Mouse (Mus musculus): ENCODE data around the gene Ripk1. TPM values are rescaled to one million over a fixed set of nuclear protein-coding genes. Genes with fewer than 3 reads are reported as not detected.

Ripk1 gene
- polyA plus RNA-seq, 1 experiment from 2014 or later: 19.4 TPM

GRCm38 (mm10) chr13:33989625-33990024 is 12.5 kb upstream of the Ripk1 start:
- Histone ChIP-seq H3K4me1 (ENCODE audit: insufficient read depth, low read length) (no peaks in the 10 kb centered on the region), H3K9me3 (ENCODE audit: low read length) (no peaks in the 10 kb centered on the region), H3K4me2 (replicated peaks; ENCODE audit: low read depth, low read length) (no peak overlapping the region), H3K27ac (ENCODE audit: low read length) (no peak overlapping the region), H3K36me3 (ENCODE audit: insufficient read depth, low read length) (0 out of 2 replicates have a peak, but pooled peaks cover 15% of the 10 kb centered on the region), H3K9ac (replicated peaks; ENCODE audit: low read length) (no peak overlapping the region), H3K27me3 (ENCODE audit: insufficient read depth, low read length) (no peaks in the 10 kb centered on the region), H3K4me3 (ENCODE audit: low read length) (no peak overlapping the region)
- no peak for ATAC-seq (ENCODE audit: low FRiP score, low TSS enrichment)
- WGBS: 81% methylated on average over 5 of the region's 5 CpGs

- Histone ChIP-seq H3K9me3 (ENCODE audit: low read length) (no peaks in the 10 kb centered on the region), H3K9ac (replicated peaks; ENCODE audit: low read length) (no peak overlapping the region), H3K36me3 (ENCODE audit: insufficient read depth, low read length) (no peaks in the 10 kb centered on the region), H3K27ac (ENCODE audit: low read length) (no peak overlapping the region), H3K4me1 (ENCODE audit: insufficient read depth, low read length) (no peaks in the 10 kb centered on the region), H3K27me3 (ENCODE audit: insufficient read depth, low read length) (no peaks in the 10 kb centered on the region), H3K4me3 (ENCODE audit: low read length) (no peak overlapping the region), H3K4me2 (replicated peaks; ENCODE audit: low read depth, low read length) (no peak overlapping the region)
- 0 out of 2 replicates have a peak, but pooled peaks have one; percentile 61 for ATAC-seq (ENCODE audit: low FRiP score, low TSS enrichment)
- WGBS: 15% methylated on average over 1 of the region's 1 CpGs
These were observed 7.0 kb upstream of the Ripk1 start for GRCm38 (mm10) chr13:33995197-33995596.

- H3K4me3 ChIP-seq (ENCODE audit: low read length): peak overlapping the region; percentile 97
- H3K9ac ChIP-seq (replicated peaks; ENCODE audit: low read length): peak overlapping the region; percentile 91
- 3% methylated on average over 5 of the region's 5 CpGs for WGBS
- H3K4me2 ChIP-seq (replicated peaks; ENCODE audit: low read depth, low read length): peak overlapping the region; percentile 97
- no peaks in the 10 kb centered on the region for H3K9me3 ChIP-seq (ENCODE audit: low read length)
- ATAC-seq (ENCODE audit: low FRiP score, low TSS enrichment): no peak
- H3K4me1 ChIP-seq (ENCODE audit: insufficient read depth, low read length): peaks cover 11% of the 10 kb centered on the region
- H3K27ac ChIP-seq (ENCODE audit: low read length): no peak overlapping the region; the same call in 1 of the 2 replicates
- no peaks in the 10 kb centered on the region for H3K36me3 ChIP-seq (ENCODE audit: insufficient read depth, low read length)
- no peaks in the 10 kb centered on the region for H3K27me3 ChIP-seq (ENCODE audit: insufficient read depth, low read length)
These were observed 895 bp downstream of the Ripk1 start for GRCm38 (mm10) chr13:34003058-34003457.

DNA sequence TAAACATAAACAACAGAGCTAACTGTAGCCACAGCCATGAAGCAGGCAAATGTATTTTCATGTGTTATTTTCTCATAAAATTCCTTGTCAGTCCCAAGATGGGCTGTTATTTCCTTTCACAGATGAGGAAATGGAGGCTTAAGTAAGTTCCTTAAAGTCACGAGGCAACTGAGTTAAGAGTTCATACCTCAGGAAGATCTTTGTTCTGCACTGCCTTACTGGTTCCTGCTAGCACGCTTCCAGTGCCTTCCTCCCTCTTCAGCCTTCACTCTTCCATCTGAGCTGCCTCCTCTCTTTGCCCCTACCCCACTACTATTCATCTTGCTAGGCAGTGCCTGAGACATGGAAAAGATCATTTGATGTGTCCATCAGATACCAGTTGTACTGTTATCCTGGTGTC is 5.1 kb downstream of the Ripk1 start:
- H3K9me3 ChIP-seq (ENCODE audit: low read length): no peaks in the 10 kb centered on the region
- peaks cover 6% of the 10 kb centered on the region for H3K4me1 ChIP-seq (ENCODE audit: insufficient read depth, low read length)
- 77% methylated on average over 2 of the region's 2 CpGs for WGBS
- no peak for ATAC-seq (ENCODE audit: low FRiP score, low TSS enrichment)
- H3K4me2 ChIP-seq (replicated peaks; ENCODE audit: low read depth, low read length): no peak overlapping the region
- no peak overlapping the region for H3K27ac ChIP-seq (ENCODE audit: low read length)
- H3K36me3 ChIP-seq (ENCODE audit: insufficient read depth, low read length): peaks cover 13% of the 10 kb centered on the region
- no peak overlapping the region for H3K9ac ChIP-seq (replicated peaks; ENCODE audit: low read length)
- H3K4me3 ChIP-seq (ENCODE audit: low read length): no peak overlapping the region
- H3K27me3 ChIP-seq (ENCODE audit: insufficient read depth, low read length): no peaks in the 10 kb centered on the region

GRCm38 (mm10) chr13:34016927-34017569 is 14.9 kb downstream of the Ripk1 start:
- ATAC-seq (ENCODE audit: low FRiP score, low TSS enrichment): no peak
- Histone ChIP-seq H3K4me2 (replicated peaks; ENCODE audit: low read depth, low read length) (no peak overlapping the region), H3K9ac (replicated peaks; ENCODE audit: low read length) (no peak overlapping the region), H3K4me1 (ENCODE audit: insufficient read depth, low read length) (no peaks in the 10 kb centered on the region), H3K36me3 (ENCODE audit: insufficient read depth, low read length) (peaks cover 58% of the 10 kb centered on the region), H3K27ac (ENCODE audit: low read length) (no peak overlapping the region), H3K9me3 (ENCODE audit: low read length) (no peaks in the 10 kb centered on the region; the same call in 1 of the 2 replicates), H3K27me3 (ENCODE audit: insufficient read depth, low read length) (no peaks in the 10 kb centered on the region), H3K4me3 (ENCODE audit: low read length) (no peak overlapping the region)
- 94% methylated on average over 9 of the region's 9 CpGs for WGBS

DNA sequence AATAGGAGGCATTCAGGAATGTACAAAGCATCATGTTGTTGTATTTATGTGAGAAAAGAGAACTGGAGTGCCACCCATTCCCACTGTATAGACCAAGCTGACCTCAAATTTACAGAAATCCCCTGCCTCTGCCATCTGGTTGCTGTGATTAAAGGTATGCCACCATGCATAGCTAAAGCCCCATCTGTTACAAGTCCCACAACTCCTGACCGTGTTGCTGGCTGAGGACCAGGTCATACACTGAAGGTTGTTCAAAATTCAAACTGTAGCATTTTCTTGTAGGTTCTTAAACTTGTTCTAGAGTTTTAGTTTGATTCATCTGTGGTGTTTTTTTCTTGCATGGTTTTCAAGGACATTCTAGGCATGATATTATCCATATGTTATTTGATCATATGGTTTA is 16.4 kb downstream of the Ripk1 start:
- ATAC-seq (ENCODE audit: low FRiP score, low TSS enrichment): no peak
- WGBS: 95% methylated on average over 1 of the region's 1 CpGs
- peaks cover 53% of the 10 kb centered on the region for H3K36me3 ChIP-seq (ENCODE audit: insufficient read depth, low read length)

DNA sequence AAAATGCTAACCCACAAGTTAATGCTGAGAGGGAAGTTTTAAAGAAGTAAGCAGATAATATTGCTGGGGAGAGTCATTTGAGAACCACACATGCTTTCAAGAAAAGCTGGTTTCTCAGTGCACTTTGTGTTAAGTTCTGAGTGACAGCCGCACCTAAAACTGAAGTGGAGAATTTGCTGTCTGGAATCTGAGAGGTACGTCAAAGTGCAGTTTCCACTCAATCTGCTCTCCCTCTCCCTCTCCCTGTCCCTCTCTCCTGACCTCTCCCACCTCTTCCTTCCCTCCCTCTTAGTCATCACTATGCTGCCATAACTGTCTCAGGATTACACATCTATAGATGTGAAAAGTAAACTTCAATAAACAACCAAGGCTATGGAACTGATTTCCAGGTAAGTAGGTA is 19.8 kb downstream of the Ripk1 start:
- Histone ChIP-seq H3K36me3 (ENCODE audit: insufficient read depth, low read length) (peaks cover 38% of the 10 kb centered on the region), H3K9ac (replicated peaks; ENCODE audit: low read length) (no peak overlapping the region), H3K27ac (ENCODE audit: low read length) (no peak overlapping the region), H3K4me1 (ENCODE audit: insufficient read depth, low read length) (no peaks in the 10 kb centered on the region), H3K9me3 (ENCODE audit: low read length) (no peaks in the 10 kb centered on the region; the same call in 1 of the 2 replicates), H3K27me3 (ENCODE audit: insufficient read depth, low read length) (no peaks in the 10 kb centered on the region), H3K4me2 (replicated peaks; ENCODE audit: low read depth, low read length) (no peak overlapping the region), H3K4me3 (ENCODE audit: low read length) (no peak overlapping the region)
- ATAC-seq (ENCODE audit: low FRiP score, low TSS enrichment): no peak
- 82% methylated on average over 2 of the region's 2 CpGs for WGBS

More for the DNA sequence above, 16.4 kb downstream of the Ripk1 start:
- H3K4me2 ChIP-seq (replicated peaks; ENCODE audit: low read depth, low read length): no peak overlapping the region
- H3K9me3 ChIP-seq (ENCODE audit: low read length): no peaks in the 10 kb centered on the region; the same call in 1 of the 2 replicates
- H3K4me1 ChIP-seq (ENCODE audit: insufficient read depth, low read length): no peaks in the 10 kb centered on the region
- H3K4me3 ChIP-seq (ENCODE audit: low read length): no peak overlapping the region
- no peaks in the 10 kb centered on the region for H3K27me3 ChIP-seq (ENCODE audit: insufficient read depth, low read length)
- no peak overlapping the region for H3K9ac ChIP-seq (replicated peaks; ENCODE audit: low read length)
- no peak overlapping the region for H3K27ac ChIP-seq (ENCODE audit: low read length)

- Histone ChIP-seq H3K4me1 (ENCODE audit: insufficient read depth, low read length) (0 out of 2 replicates have a peak, but pooled peaks cover 2% of the 10 kb centered on the region), H3K4me3 (ENCODE audit: low read length) (no peak overlapping the region), H3K9me3 (ENCODE audit: low read length) (no peaks in the 10 kb centered on the region), H3K9ac (replicated peaks; ENCODE audit: low read length) (no peak overlapping the region), H3K27ac (ENCODE audit: low read length) (no peak overlapping the region), H3K36me3 (ENCODE audit: insufficient read depth, low read length) (peaks cover 33% of the 10 kb centered on the region), H3K4me2 (replicated peaks; ENCODE audit: low read depth, low read length) (no peak overlapping the region), H3K27me3 (ENCODE audit: insufficient read depth, low read length) (no peaks in the 10 kb centered on the region)
- WGBS: 81% methylated on average over 2 of the region's 2 CpGs
- ATAC-seq (ENCODE audit: low FRiP score, low TSS enrichment): no peak
These were observed 29.9 kb downstream of the Ripk1 start for GRCm38 (mm10) chr13:34032041-34032440.

DNA sequence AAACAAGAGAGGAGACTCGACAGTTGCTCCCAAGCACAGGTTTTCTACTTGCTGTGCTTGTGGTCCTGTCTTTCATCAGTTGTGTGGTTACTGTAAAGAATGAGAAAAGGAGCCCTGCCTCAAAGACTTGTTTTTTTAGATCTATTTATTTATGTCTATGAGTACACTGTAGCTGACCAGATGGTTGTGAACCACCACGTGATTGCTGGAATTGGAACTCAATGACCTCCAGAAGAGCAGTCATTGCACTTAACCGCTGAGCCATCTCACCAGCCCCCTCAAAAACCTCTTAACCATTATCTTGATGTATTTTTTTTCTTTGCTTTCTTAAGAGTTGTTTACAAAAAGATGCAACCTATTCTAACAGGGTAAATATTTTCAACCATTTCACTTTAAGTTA is 33.3 kb downstream of the Ripk1 start:
- no peaks in the 10 kb centered on the region for H3K27me3 ChIP-seq (ENCODE audit: insufficient read depth, low read length)
- WGBS: 78% methylated on average over 3 of the region's 3 CpGs
- H3K4me2 ChIP-seq (replicated peaks; ENCODE audit: low read depth, low read length): no peak overlapping the region
- H3K27ac ChIP-seq (ENCODE audit: low read length): no peak overlapping the region
- peaks cover 22% of the 10 kb centered on the region for H3K36me3 ChIP-seq (ENCODE audit: insufficient read depth, low read length)
- H3K4me3 ChIP-seq (ENCODE audit: low read length): no peak overlapping the region
- ATAC-seq (ENCODE audit: low FRiP score, low TSS enrichment): no peak
- peaks cover 21% of the 10 kb centered on the region for H3K4me1 ChIP-seq (ENCODE audit: insufficient read depth, low read length)
- no peaks in the 10 kb centered on the region for H3K9me3 ChIP-seq (ENCODE audit: low read length)
- H3K9ac ChIP-seq (replicated peaks; ENCODE audit: low read length): no peak overlapping the region

DNA sequence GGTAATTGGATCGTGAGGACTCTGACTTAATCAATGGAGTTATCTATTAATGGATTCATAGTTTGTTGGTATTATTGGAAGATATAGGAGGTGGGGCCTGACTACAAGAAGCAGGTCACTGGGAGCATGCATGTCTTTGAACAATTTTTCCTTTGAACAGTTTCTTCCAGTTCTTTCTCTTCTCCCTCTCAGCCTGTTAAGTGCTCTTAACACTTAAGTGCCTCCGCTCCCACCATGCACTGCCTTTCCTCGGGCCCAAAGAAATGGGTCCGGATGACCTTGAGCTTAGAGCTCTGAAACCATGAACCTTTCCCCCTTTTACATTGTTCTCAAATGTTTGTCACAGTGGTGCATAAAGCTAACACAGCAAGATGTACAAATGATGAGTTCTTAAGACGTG is 34.6 kb downstream of the Ripk1 start:
- no peak for ATAC-seq (ENCODE audit: low FRiP score, low TSS enrichment)

More for the DNA sequence above, 34.6 kb downstream of the Ripk1 start:
- peaks cover 21% of the 10 kb centered on the region for H3K4me1 ChIP-seq (ENCODE audit: insufficient read depth, low read length)
- no peak overlapping the region for H3K4me2 ChIP-seq (replicated peaks; ENCODE audit: low read depth, low read length)
- H3K27me3 ChIP-seq (ENCODE audit: insufficient read depth, low read length): no peaks in the 10 kb centered on the region
- peaks cover 15% of the 10 kb centered on the region for H3K36me3 ChIP-seq (ENCODE audit: insufficient read depth, low read length)
- H3K9ac ChIP-seq (replicated peaks; ENCODE audit: low read length): peak overlapping the region; percentile 97; the same call in 1 of the 2 replicates
- peak overlapping the region; percentile 90 for H3K27ac ChIP-seq (ENCODE audit: low read length)
- H3K4me3 ChIP-seq (ENCODE audit: low read length): no peak overlapping the region
- 84% methylated on average over 5 of the region's 5 CpGs for WGBS
- H3K9me3 ChIP-seq (ENCODE audit: low read length): no peaks in the 10 kb centered on the region

Data from kidney, embryonic 16.5 days (tissue).